Mouse (Mus musculus) heart, adult 2 months (tissue): ENCODE results near the gene Ctxn1. TPM values are rescaled to one million over a fixed set of nuclear protein-coding genes. Genes with fewer than 3 reads are reported as not detected.
A peak's percentile ranks its signal among the peaks of the same experiment; 100 is the strongest.

Source experiments
- DNase-seq, 2 experiments: peaks; one replicate each; pipeline ENCODE4 v3.0.0; 2021
- H3K27ac ChIP-seq: fragments of 200-600 bp; 2 replicates; pipeline ENCODE4 v1.8.1; 2022
- H3K27me3 ChIP-seq: fragments of 200-500 bp; 2 replicates; pipeline ENCODE4 v1.6.1; 2012; ENCODE audit warnings: mild to moderate bottlenecking, low read length, inconsistent platforms, mixed read lengths; ENCODE audit not compliant: control insufficient read depth, insufficient read depth
- H3K36me3 ChIP-seq: fragments of 200-500 bp; 2 replicates; pipeline ENCODE4 v1.6.1; 2012; ENCODE audit warnings: low read length, inconsistent platforms; ENCODE audit not compliant: control insufficient read depth, insufficient read depth
- H3K4me1 ChIP-seq: fragments of 200-500 bp; 2 replicates; pipeline ENCODE4 v1.6.1; 2011; ENCODE audit warnings: low read length; ENCODE audit not compliant: control insufficient read depth, insufficient read depth
- H3K4me3 ChIP-seq: fragments of 200-600 bp; 2 replicates; pipeline ENCODE4 v1.8.1; 2022
- H3K79me2 ChIP-seq: fragments of 200-500 bp; replicated peaks from 2 replicates; pipeline ENCODE4 v1.6.1; 2012; ENCODE audit warnings: mild to moderate bottlenecking, inconsistent platforms, low read length, moderate library complexity, mixed read lengths; ENCODE audit not compliant: control insufficient read depth, insufficient read depth
- H3K9ac ChIP-seq: fragments of 200-500 bp; 2 replicates; pipeline ENCODE4 v1.6.1; 2012; ENCODE audit warnings: low read depth, mild to moderate bottlenecking, control low read depth, inconsistent platforms, low read length, mixed read lengths
- CTCF ChIP-seq: fragments of 200-600 bp; IDR thresholded peaks from 2 replicates; pipeline ENCODE4 v1.8.1; 2022; ENCODE audit warnings: antibody characterized with exemption, mild to moderate bottlenecking, moderate library complexity
- EP300 ChIP-seq: fragments of 200-500 bp; IDR thresholded peaks from 2 replicates; pipeline ENCODE4 v1.6.1; 2011; ENCODE audit warnings: low read depth, low read length, control low read depth; ENCODE audit not compliant: insufficient read depth
- POLR2A ChIP-seq: fragments of 200-500 bp; IDR thresholded peaks from 2 replicates; pipeline ENCODE4 v1.6.1; 2011; ENCODE audit warnings: mild to moderate bottlenecking, low read depth, low read length, control low read depth; ENCODE audit not compliant: insufficient read depth
- WGBS: fragments of 180-500 bp; shearing (Covaris S2); methylation state at CpG from one replicate; pipeline ENCODE4 v1.1.7; 2018; 5-methylcytosine and 5-hydroxymethylcytosine counted together
- intact Hi-C: fragments of 180-260 bp; cut with DNase I; formaldehyde crosslinking; loops from one replicate; pipeline ENCODE4 v1.15.1; 2025
- polyA plus RNA-seq: library from polyadenylated mRNA; depleted of rRNA; stranded (reverse); fragments of >200 nt; gene quantifications from 2 replicates; pipeline ENCODE4 v1.2.3, GENCODE M21; 2012
- total RNA-seq, 2 experiments: library from RNA; stranded (reverse); gene quantifications; 2 replicates each; pipeline ENCODE4 v1.2.3; 2021

Ctxn1 gene
- total and polyA plus RNA-seq, 3 experiments, result 0.60 to 5.7 (median 0.91) TPM

GRCm38 (mm10) chr8:4254001-4254400 lies 5.1 kb downstream of the Ctxn1 start:
- Histone ChIP-seq H3K4me3 (no peak overlapping the region; the same call in 1 of the 2 replicates), H3K36me3 (no peaks in the 10 kb centered on the region), H3K27ac (no peak overlapping the region; the same call in 1 of the 2 replicates), H3K9ac (no peak overlapping the region), H3K4me1 (peaks cover 5% of the 10 kb centered on the region), H3K27me3 (no peaks in the 10 kb centered on the region), H3K79me2 (0 out of 2 replicates have a peak, but pooled peaks cover 2% of the 10 kb centered on the region)
- TF ChIP-seq CTCF, result peak; percentile 65
- TF ChIP-seq EP300, result no peak
- no peak for TF ChIP-seq POLR2A
- intact Hi-C loops, result loop anchor here (5.0 kb wide), 3 partner anchors 62 to 263 kb away; no protein-coding TSS in a partner anchor
- DNase-seq, result peak in 1 of 2 experiments; percentile 48
- 70% methylated on average over 6 of the region's 6 CpGs for WGBS

- H3K27me3 ChIP-seq, result no peaks in the 10 kb centered on the region
- WGBS, result under 1% methylated on average over 69 of the region's 69 CpGs
- H3K27ac ChIP-seq, result peak within 1 kb of the TSS; percentile 86
- peaks cover 5% of the 10 kb centered on the region for H3K4me1 ChIP-seq
- intact Hi-C loops, result loop anchor here (1.0 to 5.0 kb wide), 5 partner anchors 14 to 340 kb away; no protein-coding TSS in a partner anchor
- H3K36me3 ChIP-seq, result no peaks in the 10 kb centered on the region
- H3K4me3 ChIP-seq, result peak within 1 kb of the TSS; percentile 88
- H3K9ac ChIP-seq, result peak within 1 kb of the TSS; percentile 91
- H3K79me2 ChIP-seq, result 0 out of 2 replicates have a peak, but pooled peaks cover 2% of the 10 kb centered on the region
- peak; percentile 65 for TF ChIP-seq POLR2A
- TF ChIP-seq CTCF, result no peak
- 0 out of 2 replicates have a peak, but pooled peaks have one; percentile 25 for TF ChIP-seq EP300
- DNase-seq, result peak; percentile 97 to 98
Observed at GRCm38 (mm10) chr8:4252934-4253841, 5.9 kb downstream of the Ctxn1 start, which contains the start of gene Snapc2. Gene Snapc2, plus strand, starts transcription at chr8:4253080.

DNA sequence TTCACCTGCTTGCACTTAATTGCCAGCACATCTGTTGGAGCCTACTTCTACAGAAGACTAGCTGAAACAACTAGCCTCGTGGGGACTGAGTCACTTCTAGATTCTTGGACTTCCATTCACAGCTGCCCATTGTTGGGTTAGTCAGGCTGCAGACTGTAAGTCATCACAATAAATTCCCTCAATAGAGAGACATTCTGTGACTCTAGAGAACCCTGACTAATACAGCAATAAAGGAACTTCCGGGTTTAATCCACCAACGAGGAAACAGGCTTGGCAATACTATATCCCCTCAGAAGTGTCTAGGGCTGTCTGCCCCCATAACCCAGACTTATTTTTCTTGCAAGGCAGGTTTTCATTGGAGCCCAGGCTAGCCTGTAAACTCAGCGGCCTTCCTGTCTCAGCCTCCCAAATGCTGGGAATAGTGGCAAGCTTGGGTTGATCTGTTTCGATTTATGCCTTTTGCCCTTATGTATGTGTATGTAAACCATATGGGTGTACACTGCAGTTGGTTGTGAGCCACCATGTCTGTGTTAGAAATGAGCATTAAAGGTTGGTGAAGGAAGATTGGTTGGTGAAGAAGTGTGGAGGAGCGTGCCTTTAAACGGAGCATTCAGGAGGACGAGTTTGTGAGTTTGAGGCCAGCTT lies 6.8 kb downstream of the Ctxn1 start:
- 34% methylated on average over 8 of the region's 8 CpGs for WGBS
- Histone ChIP-seq H3K9ac (peak overlapping the region; percentile 12; the same call in 1 of the 2 replicates), H3K79me2 (0 out of 2 replicates have a peak, but pooled peaks cover 2% of the 10 kb centered on the region), H3K4me1 (peaks cover 5% of the 10 kb centered on the region), H3K27me3 (no peaks in the 10 kb centered on the region), H3K36me3 (no peaks in the 10 kb centered on the region), H3K27ac (peak overlapping the region; percentile 86; the same call in 1 of the 2 replicates), H3K4me3 (peak overlapping the region; percentile 88)
- no peak for DNase-seq
- TF ChIP-seq POLR2A (no peak), EP300 (no peak), CTCF (no peak)
- intact Hi-C loops, result loop anchor here (1.0 to 5.0 kb wide), 5 partner anchors 13 to 341 kb away; no protein-coding TSS in a partner anchor

GRCm38 (mm10) chr8:4250306-4250970 lies 8.6 kb downstream of the Ctxn1 start:
- TF ChIP-seq POLR2A, result no peak
- peak; percentile 96 for TF ChIP-seq CTCF
- TF ChIP-seq EP300, result 0 out of 2 replicates have a peak, but pooled peaks have one; percentile 22
- DNase-seq, result peak; percentile 82 to 87
- Histone ChIP-seq H3K27ac (no peak overlapping the region), H3K4me3 (no peak overlapping the region), H3K79me2 (0 out of 2 replicates have a peak, but pooled peaks cover 2% of the 10 kb centered on the region), H3K36me3 (no peaks in the 10 kb centered on the region), H3K9ac (no peak overlapping the region), H3K27me3 (no peaks in the 10 kb centered on the region), H3K4me1 (peaks cover 5% of the 10 kb centered on the region)
- intact Hi-C loops, result loop anchor here (2.0 to 5.0 kb wide), 4 partner anchors 58 to 267 kb away; no protein-coding TSS in a partner anchor
- 44% methylated on average over 26 of the region's 26 CpGs for WGBS

- H3K27ac ChIP-seq, result no peak overlapping the region; the same call in 1 of the 2 replicates
- TF ChIP-seq CTCF (no peak), POLR2A (no peak), EP300 (no peak)
- H3K27me3 ChIP-seq, result no peaks in the 10 kb centered on the region
- intact Hi-C loops, result no loop called here
- peak overlapping the region; percentile 40 for H3K9ac ChIP-seq
- H3K4me3 ChIP-seq, result no peak overlapping the region
- DNase-seq, result peak in 1 of 2 experiments; percentile 33
- 25% methylated on average over 29 of the region's 29 CpGs for WGBS
- peaks cover 5% of the 10 kb centered on the region for H3K4me1 ChIP-seq
- no peaks in the 10 kb centered on the region for H3K36me3 ChIP-seq
- 0 out of 2 replicates have a peak, but pooled peaks cover 2% of the 10 kb centered on the region for H3K79me2 ChIP-seq
Observed at GRCm38 (mm10) chr8:4249213-4249612, 9.9 kb downstream of the Ctxn1 start.
